Mouse (Mus musculus) CH12.LX (cell line): ENCODE measurements around the gene Slc26a1. TPM values are rescaled to one million over a fixed set of nuclear protein-coding genes. Genes with fewer than 3 reads are reported as not detected.

Experiments used
- DNase-seq: peaks from one replicate; pipeline ENCODE4 v3.0.0-alpha.2; 2013; ENCODE audit errors: extremely low read depth
- H3K27ac ChIP-seq: 2 replicates; pipeline ENCODE4 v1.5.1; 2012; ENCODE audit warnings: low read depth, mild to moderate bottlenecking, control low read depth, moderate library complexity; ENCODE audit not compliant: insufficient read depth
- H3K27me3 ChIP-seq: replicated peaks from 2 replicates; pipeline ENCODE3; 2012; ENCODE audit warnings: inconsistent platforms
- H3K36me3 ChIP-seq, 2 experiments: replicated peaks in 1 of 2; 2 replicates each; pipeline versions ENCODE3 to v1.6.1; 2012; ENCODE audit warnings: inconsistent platforms in 1 of 2, low read length in 1 of 2, mild to moderate bottlenecking in 1 of 2, mixed read lengths in 1 of 2, moderate library complexity in 1 of 2; ENCODE audit not compliant: control insufficient read depth in 1 of 2, insufficient read depth in 1 of 2
- H3K4me1 ChIP-seq, 2 experiments: 2 replicates each; pipeline ENCODE4 v1.6.1; 2012; ENCODE audit warnings: inconsistent platforms in 1 of 2, moderate library complexity in 1 of 2; ENCODE audit not compliant: insufficient read depth in 2 of 2, control insufficient read depth in 1 of 2
- H3K4me2 ChIP-seq: 2 replicates; pipeline ENCODE4 v1.6.1; 2012; ENCODE audit warnings: low read depth, mild to moderate bottlenecking, control low read depth; ENCODE audit not compliant: poor library complexity, insufficient read depth, severe bottlenecking
- H3K4me3 ChIP-seq, 3 experiments: fragments of 150-350 bp in 1 of 3; sonication (generic) in 1 of 3; replicated peaks in 1 of 3; 2 replicates each; pipeline versions ENCODE3 to v1.5.1; 2011 to 2012; ENCODE audit warnings: low read depth in 2 of 3, low read length in 2 of 3, mild to moderate bottlenecking in 2 of 3, moderate library complexity in 2 of 3, control low read depth in 1 of 3, improper control_type of control experiment in 1 of 3, inconsistent platforms in 1 of 3, mixed read lengths in 1 of 3; ENCODE audit not compliant: poor library complexity in 1 of 3
- H3K79me2 ChIP-seq: replicated peaks from 2 replicates; pipeline ENCODE4 v1.6.1; 2012; ENCODE audit warnings: mild to moderate bottlenecking, moderate library complexity; ENCODE audit not compliant: control insufficient read depth, poor library complexity, insufficient read depth, severe bottlenecking; ENCODE audit errors: extremely low read depth
- H3K9ac ChIP-seq: 2 replicates; pipeline ENCODE4 v1.6.1; 2012; ENCODE audit warnings: low read depth, mild to moderate bottlenecking, control low read depth, moderate library complexity; ENCODE audit not compliant: insufficient read depth
- H3K9me3 ChIP-seq: replicated peaks from 2 replicates; pipeline ENCODE3; 2012; ENCODE audit warnings: low read length, inconsistent platforms, mixed read lengths
- CHD1 ChIP-seq: IDR thresholded peaks from 2 replicates; pipeline ENCODE4 v1.6.1; 2012; ENCODE audit warnings: low read depth, low read length, improper control_type of control experiment, inconsistent platforms
- CHD2 ChIP-seq: IDR thresholded peaks from 2 replicates; pipeline ENCODE4 v1.6.1; 2011; ENCODE audit warnings: low read length, improper control_type of control experiment
- E2F4 ChIP-seq: IDR thresholded peaks from 2 replicates; pipeline ENCODE4 v1.6.1; 2011; ENCODE audit warnings: low read depth, low read length, improper control_type of control experiment; ENCODE audit not compliant: insufficient replicate concordance
- ETS1 ChIP-seq: conservative IDR thresholded peaks from 2 replicates; pipeline ENCODE4 v1.6.1; 2012; ENCODE audit warnings: low read depth, mild to moderate bottlenecking, inconsistent platforms, low read length, improper control_type of control experiment, moderate library complexity
- JUN ChIP-seq: IDR thresholded peaks from 2 replicates; pipeline ENCODE4 v1.6.1; 2011; ENCODE audit warnings: low read depth, mild to moderate bottlenecking, low read length, improper control_type of control experiment, moderate library complexity; ENCODE audit not compliant: insufficient read depth
- KAT2A ChIP-seq: IDR thresholded peaks from 2 replicates; pipeline ENCODE4 v1.6.1; 2012; ENCODE audit warnings: low read length, improper control_type of control experiment, inconsistent platforms; ENCODE audit not compliant: insufficient replicate concordance
- MXI1 ChIP-seq: IDR thresholded peaks from 2 replicates; pipeline ENCODE4 v1.6.1; 2011; ENCODE audit warnings: mild to moderate bottlenecking, low read depth, low read length, improper control_type of control experiment
- MYC ChIP-seq: IDR thresholded peaks from 2 replicates; pipeline ENCODE4 v1.6.1; 2011; ENCODE audit warnings: low read depth, mild to moderate bottlenecking, improper control_type of control experiment, low read length
- POLR2A ChIP-seq: IDR thresholded peaks from 2 replicates; pipeline ENCODE4 v1.6.1; 2011; ENCODE audit warnings: low read depth, mild to moderate bottlenecking, improper control_type of control experiment, low read length
- SIN3A ChIP-seq: IDR thresholded peaks from 2 replicates; pipeline ENCODE4 v1.6.1; 2012; ENCODE audit warnings: low read length, improper control_type of control experiment, inconsistent platforms
- UBTF ChIP-seq: IDR thresholded peaks from 2 replicates; pipeline ENCODE4 v1.6.1; 2012; ENCODE audit warnings: low read depth, mild to moderate bottlenecking, inconsistent platforms, low read length, improper control_type of control experiment, moderate library complexity
- USF1 ChIP-seq: IDR thresholded peaks from 2 replicates; pipeline ENCODE4 v1.6.1; 2014; ENCODE audit warnings: low read depth, mild to moderate bottlenecking, inconsistent platforms, low read length, improper control_type of control experiment
- ZC3H11A ChIP-seq: IDR thresholded peaks from 2 replicates; pipeline ENCODE4 v1.6.1; 2012; ENCODE audit warnings: low read depth, mild to moderate bottlenecking, inconsistent platforms, low read length, improper control_type of control experiment
- ZKSCAN1 ChIP-seq: IDR thresholded peaks from 2 replicates; pipeline ENCODE4 v1.6.1; 2012; ENCODE audit warnings: low read depth, inconsistent platforms, low read length, improper control_type of control experiment, borderline replicate concordance
- ZNF384 ChIP-seq: IDR thresholded peaks from 2 replicates; pipeline ENCODE4 v1.6.1; 2012; ENCODE audit warnings: low read depth, low read length, improper control_type of control experiment, inconsistent platforms
- dilution Hi-C: fragments of 300-500 bp; cut with MboI; formaldehyde crosslinking; loops from 2 replicates; pipeline ENCODE4 v1.14.3; 2020; ENCODE audit warnings: low sequenced_read_pairs; ENCODE audit not compliant: extremely low pct_unique_long_range_greater_than_20kb, extremely low pct_ligation_motif_present
- in situ Hi-C: fragments of 300-500 bp; cut with MboI; formaldehyde crosslinking; loops from 3 replicates; pipeline ENCODE4 v1.14.3; 2019; ENCODE audit warnings: low sequenced_read_pairs, low pct_ligation_motif_present, low pct_unique_long_range_greater_than_20kb, mixed read lengths
- polyA plus RNA-seq: library from polyadenylated mRNA; unstranded; fragments of >175 nt; gene quantifications from 2 replicates; pipeline ENCODE4 v1.2.1, GENCODE M21; 2012; ENCODE audit warnings: low read depth; ENCODE audit not compliant: insufficient read length
- total RNA-seq, 2 experiments: library from RNA; depleted of rRNA; stranded (reverse); fragments of 300-350 nt in 1 of 2; fragments of >200 nt in 1 of 2; gene quantifications; 2 replicates each; pipeline ENCODE4 v1.2.3; 2012 to 2014

The Slc26a1 gene
- total and polyA plus RNA-seq, 3 experiments: 0.07 to 0.08 TPM; not detected in 1

- no peak overlapping the region for H3K27ac ChIP-seq
- dilution Hi-C loops (no loop called here), in situ Hi-C loops (no loop called here)
- H3K4me3 ChIP-seq: no peak overlapping the region
- peaks cover 23% of the 10 kb centered on the region for H3K79me2 ChIP-seq
- TF ChIP-seq ZC3H11A: no peak
- no peak for TF ChIP-seq MXI1
- TF ChIP-seq SIN3A: no peak
- TF ChIP-seq POLR2A: no peak
- TF ChIP-seq KAT2A: no peak
- TF ChIP-seq JUN: no peak
- TF ChIP-seq CHD1: no peak
- TF ChIP-seq MYC: no peak
- TF ChIP-seq ZNF384: no peak
- TF ChIP-seq USF1: no peak
- no peak for TF ChIP-seq CHD2
- TF ChIP-seq UBTF: no peak
- TF ChIP-seq E2F4: no peak
- TF ChIP-seq ZKSCAN1: no peak
- no peak for TF ChIP-seq ETS1
- H3K9ac ChIP-seq: no peak overlapping the region
- peaks cover 56 to 83% of the 10 kb centered on the region in 2 experiments for H3K36me3 ChIP-seq
- DNase-seq: no peak
- H3K4me2 ChIP-seq: no peak overlapping the region
- H3K27me3 ChIP-seq: no peaks in the 10 kb centered on the region
- H3K4me1 ChIP-seq: peaks cover 0 to 9% of the 10 kb centered on the region in 2 experiments; a peak in 2 of 4 replicates
- no peaks in the 10 kb centered on the region for H3K9me3 ChIP-seq
These were observed 53.5 kb downstream of the Slc26a1 start for GRCm38 (mm10) chr5:108621870-108622269.

Other genes starting within 250 kb of the Slc26a1 start
- gene Atp5k, start 241.1 kb downstream of the Slc26a1 start, total RNA-seq (2012; rRNA removed): 567 and 782 TPM in 2 replicates
- gene Atp5k, start 241.1 kb downstream of the Slc26a1 start, total RNA-seq (2014; rRNA removed): 199 and 240 TPM in 2 replicates
- gene Atp5k, start 241.1 kb downstream of the Slc26a1 start, polyA plus RNA-seq: 276 and 399 TPM in 2 replicates
- gene Mfsd7a, start 226.7 kb downstream of the Slc26a1 start, total RNA-seq (2012; rRNA removed): not detected in 2 replicates
- not detected in 2 replicates for gene Mfsd7a, start 226.7 kb downstream of the Slc26a1 start, total RNA-seq (2014; rRNA removed)
- not detected in 2 replicates for gene Mfsd7a, start 226.7 kb downstream of the Slc26a1 start, polyA plus RNA-seq
- gene Pcgf3, start 214.3 kb downstream of the Slc26a1 start, total RNA-seq (2012; rRNA removed): 5.5 and 8.0 TPM in 2 replicates
- 6.0 and 6.8 TPM in 2 replicates for gene Pcgf3, start 214.3 kb downstream of the Slc26a1 start, total RNA-seq (2014; rRNA removed)
- 18.8 and 21.8 TPM in 2 replicates for gene Pcgf3, start 214.3 kb downstream of the Slc26a1 start, polyA plus RNA-seq
- not detected in 2 replicates for gene Cplx1, start 125.5 kb downstream of the Slc26a1 start, total RNA-seq (2012; rRNA removed)
- gene Cplx1, start 125.5 kb downstream of the Slc26a1 start, total RNA-seq (2014; rRNA removed): not detected in 2 replicates
- not detected in 2 replicates for gene Cplx1, start 125.5 kb downstream of the Slc26a1 start, polyA plus RNA-seq
- gene Gak, start 45.8 kb downstream of the Slc26a1 start, total RNA-seq (2012; rRNA removed): 61.6 and 67.3 TPM in 2 replicates
- 49.9 and 50.7 TPM in 2 replicates for gene Gak, start 45.8 kb downstream of the Slc26a1 start, total RNA-seq (2014; rRNA removed)
- gene Gak, start 45.8 kb downstream of the Slc26a1 start, polyA plus RNA-seq: 59.0 and 65.2 TPM in 2 replicates
- 15.5 and 20.3 TPM in 2 replicates for gene Tmem175, start 45.8 kb downstream of the Slc26a1 start, total RNA-seq (2012; rRNA removed)
- gene Tmem175, start 45.8 kb downstream of the Slc26a1 start, total RNA-seq (2014; rRNA removed): 18.3 and 25.4 TPM in 2 replicates
- gene Tmem175, start 45.8 kb downstream of the Slc26a1 start, polyA plus RNA-seq: 20.0 and 21.4 TPM in 2 replicates
- gene Idua, start 15.2 kb downstream of the Slc26a1 start, total RNA-seq (2012; rRNA removed): 4.0 and 5.8 TPM in 2 replicates
- 2.1 and 2.3 TPM in 2 replicates for gene Idua, start 15.2 kb downstream of the Slc26a1 start, total RNA-seq (2014; rRNA removed)
- gene Idua, start 15.2 kb downstream of the Slc26a1 start, polyA plus RNA-seq: 10.6 and 10.8 TPM in 2 replicates
- gene Dgkq, start 5.9 kb downstream of the Slc26a1 start, total RNA-seq (2012; rRNA removed): 8.5 and 9.1 TPM in 2 replicates
- 3.7 and 5.5 TPM in 2 replicates for gene Dgkq, start 5.9 kb downstream of the Slc26a1 start, total RNA-seq (2014; rRNA removed)
- 4.4 and 5.0 TPM in 2 replicates for gene Dgkq, start 5.9 kb downstream of the Slc26a1 start, polyA plus RNA-seq
- 0.55 and 0.64 TPM in 2 replicates for gene Fgfrl1, start 16.8 kb upstream of the Slc26a1 start, total RNA-seq (2012; rRNA removed)
- 0.17 TPM in 1 of 2 replicates, not detected in the other for gene Fgfrl1, start 16.8 kb upstream of the Slc26a1 start, total RNA-seq (2014; rRNA removed)
- gene Fgfrl1, start 16.8 kb upstream of the Slc26a1 start, polyA plus RNA-seq: 0.26 and 0.64 TPM in 2 replicates
- gene Rnf212, start 99.4 kb upstream of the Slc26a1 start, total RNA-seq (2012; rRNA removed): not detected in 2 replicates
- gene Rnf212, start 99.4 kb upstream of the Slc26a1 start, total RNA-seq (2014; rRNA removed): not detected in 2 replicates
- gene Rnf212, start 99.4 kb upstream of the Slc26a1 start, polyA plus RNA-seq: not detected in 2 replicates
- not detected in 2 replicates for gene Tmed11, start 119.8 kb upstream of the Slc26a1 start, total RNA-seq (2012; rRNA removed)
- gene Tmed11, start 119.8 kb upstream of the Slc26a1 start, total RNA-seq (2014; rRNA removed): not detected in 2 replicates
- gene Tmed11, start 119.8 kb upstream of the Slc26a1 start, polyA plus RNA-seq: not detected in 2 replicates
- not detected in 2 replicates for gene Vmn2r8, start 133.3 kb upstream of the Slc26a1 start, total RNA-seq (2012; rRNA removed)
- gene Vmn2r8, start 133.3 kb upstream of the Slc26a1 start, total RNA-seq (2014; rRNA removed): not detected in 2 replicates
- not detected in 2 replicates for gene Vmn2r8, start 133.3 kb upstream of the Slc26a1 start, polyA plus RNA-seq
- not detected in 2 replicates for gene Vmn2r9, start 177.0 kb upstream of the Slc26a1 start, total RNA-seq (2012; rRNA removed)
- gene Vmn2r9, start 177.0 kb upstream of the Slc26a1 start, total RNA-seq (2014; rRNA removed): not detected in 2 replicates
- not detected in 2 replicates for gene Vmn2r9, start 177.0 kb upstream of the Slc26a1 start, polyA plus RNA-seq